Mouse (Mus musculus): ENCODE measurements at regions not wholly inside any gene's neighbourhood (a gene's known extent, or its start where the extent isn't known, plus 50 kb on each side); places are given as distances from the start of the nearest gene placed in this dataset.

GRCm38 (mm10) chr8:100291981-100292380, 875.7 kb upstream of the Cdh8 start:
- Histone ChIP-seq H3K27me3 (ENCODE audit: control insufficient read depth, insufficient read depth, low read length) (no peaks in the 10 kb centered on the region), H3K4me3 (replicated peaks; ENCODE audit: low read depth, low read length) (no peak overlapping the region), H3K4me2 (ENCODE audit: low read length) (no peak overlapping the region), H3K27ac (replicated peaks; ENCODE audit: low read depth, low read length) (no peak overlapping the region), H3K4me1 (ENCODE audit: control insufficient read depth, insufficient read depth, low read length) (no peaks in the 10 kb centered on the region), H3K9me3 (ENCODE audit: control insufficient read depth, low read length) (no peaks in the 10 kb centered on the region), H3K9ac (replicated peaks; ENCODE audit: low read length) (no peak overlapping the region), H3K36me3 (ENCODE audit: control insufficient read depth, insufficient read depth, low read length) (no peaks in the 10 kb centered on the region)
- no peak for ATAC-seq (ENCODE audit: low FRiP score, low TSS enrichment)
- 18% methylated on average over 1 of the region's 1 CpGs for WGBS
- DNase-seq = peak; percentile 66

All from midbrain, embryonic 14.5 days (tissue).